Mouse (Mus musculus) limb, embryonic 10.5 days (tissue): Measurements from ENCODE around the gene Ppp1r10. TPM values are rescaled to one million over a fixed set of nuclear protein-coding genes. Genes with fewer than 3 reads are reported as not detected.

Experiments used
- DNase-seq: peaks from one replicate; pipeline ENCODE4 v3.0.0-alpha.2; 2017; ENCODE audit warnings: low spot score
- H3K27ac ChIP-seq: fragments of 300-500 bp; sonication (generic); 2 replicates; pipeline ENCODE4 v1.5.1; 2016; ENCODE audit warnings: mild to moderate bottlenecking
- H3K27me3 ChIP-seq: fragments of 300-500 bp; sonication (generic); 2 replicates; pipeline ENCODE4 v1.6.1; 2016; ENCODE audit warnings: low read depth, mild to moderate bottlenecking; ENCODE audit not compliant: poor library complexity, severe bottlenecking
- H3K36me3 ChIP-seq: fragments of 300-500 bp; sonication (generic); 2 replicates; pipeline ENCODE4 v1.6.1; 2016; ENCODE audit warnings: mild to moderate bottlenecking, moderate library complexity
- H3K4me1 ChIP-seq: fragments of 300-500 bp; sonication (generic); 2 replicates; pipeline ENCODE4 v1.6.1; 2016
- H3K4me3 ChIP-seq: fragments of 300-500 bp; sonication (generic); 2 replicates; pipeline ENCODE4 v1.5.1; 2016; ENCODE audit warnings: mild to moderate bottlenecking, moderate library complexity
- H3K9me3 ChIP-seq: fragments of 300-500 bp; sonication (generic); replicated peaks from 2 replicates; pipeline ENCODE4 v1.6.1; 2016; ENCODE audit warnings: mild to moderate bottlenecking
- WGBS: fragments of 180-500 bp; shearing (Covaris S2); methylation state at CpG from one replicate; pipeline ENCODE4 v1.1.7; 2016; 5-methylcytosine and 5-hydroxymethylcytosine counted together
- polyA plus RNA-seq: library from polyadenylated mRNA; unstranded; fragments of >200 nt; fragmentation: Nextera tagmentation; extraction: Ambion mirVana; gene quantifications from 2 replicates; pipeline ENCODE4 v1.2.1, GENCODE M21; 2016

Gene Ppp1r10
- polyA plus RNA-seq, 1 experiment from 2014 or later, result 63.4 TPM

GRCm38 (mm10) chr17:35879245-35880057 is 36.8 kb upstream of the Ppp1r10 start, which contains the start of gene Dhx16:
Gene Dhx16 (plus strand): TSS chr17:35879819.
- peak; percentile 98 for DNase-seq
- H3K4me3 ChIP-seq, result peak within 1 kb of the TSS; percentile 98
- no peaks in the 10 kb centered on the region for H3K27me3 ChIP-seq
- WGBS, result 6% methylated on average over 66 of the region's 66 CpGs
- H3K9me3 ChIP-seq, result no peaks in the 10 kb centered on the region
- H3K4me1 ChIP-seq, result peaks cover 12% of the 10 kb centered on the region
- peak within 1 kb of the TSS; percentile 86 for H3K27ac ChIP-seq
- H3K36me3 ChIP-seq, result peaks cover 58% of the 10 kb centered on the region

GRCm38 (mm10) chr17:35882924-35883323 is 33.3 kb upstream of the Ppp1r10 start:
- Histone ChIP-seq H3K36me3 (peaks cover 68% of the 10 kb centered on the region), H3K9me3 (no peaks in the 10 kb centered on the region), H3K27ac (no peak overlapping the region), H3K4me1 (peaks cover 12% of the 10 kb centered on the region), H3K27me3 (no peaks in the 10 kb centered on the region), H3K4me3 (no peak overlapping the region)
- WGBS, result 91% methylated on average over 17 of the region's 17 CpGs
- no peak for DNase-seq

- no peak overlapping the region for H3K27ac ChIP-seq
- no peak overlapping the region for H3K4me3 ChIP-seq
- no peak for DNase-seq
- H3K27me3 ChIP-seq, result no peaks in the 10 kb centered on the region
- H3K36me3 ChIP-seq, result peaks cover 77% of the 10 kb centered on the region
- WGBS, result 96% methylated on average over 14 of the region's 14 CpGs
- H3K4me1 ChIP-seq, result peaks cover 12% of the 10 kb centered on the region
- no peaks in the 10 kb centered on the region for H3K9me3 ChIP-seq
Observed at GRCm38 (mm10) chr17:35883777-35884176, 32.5 kb upstream of the Ppp1r10 start.

GRCm38 (mm10) chr17:35887725-35888124 is 28.5 kb upstream of the Ppp1r10 start:
- no peak overlapping the region for H3K27ac ChIP-seq
- peaks cover 100% of the 10 kb centered on the region for H3K36me3 ChIP-seq
- no peak overlapping the region for H3K4me3 ChIP-seq

DNA sequence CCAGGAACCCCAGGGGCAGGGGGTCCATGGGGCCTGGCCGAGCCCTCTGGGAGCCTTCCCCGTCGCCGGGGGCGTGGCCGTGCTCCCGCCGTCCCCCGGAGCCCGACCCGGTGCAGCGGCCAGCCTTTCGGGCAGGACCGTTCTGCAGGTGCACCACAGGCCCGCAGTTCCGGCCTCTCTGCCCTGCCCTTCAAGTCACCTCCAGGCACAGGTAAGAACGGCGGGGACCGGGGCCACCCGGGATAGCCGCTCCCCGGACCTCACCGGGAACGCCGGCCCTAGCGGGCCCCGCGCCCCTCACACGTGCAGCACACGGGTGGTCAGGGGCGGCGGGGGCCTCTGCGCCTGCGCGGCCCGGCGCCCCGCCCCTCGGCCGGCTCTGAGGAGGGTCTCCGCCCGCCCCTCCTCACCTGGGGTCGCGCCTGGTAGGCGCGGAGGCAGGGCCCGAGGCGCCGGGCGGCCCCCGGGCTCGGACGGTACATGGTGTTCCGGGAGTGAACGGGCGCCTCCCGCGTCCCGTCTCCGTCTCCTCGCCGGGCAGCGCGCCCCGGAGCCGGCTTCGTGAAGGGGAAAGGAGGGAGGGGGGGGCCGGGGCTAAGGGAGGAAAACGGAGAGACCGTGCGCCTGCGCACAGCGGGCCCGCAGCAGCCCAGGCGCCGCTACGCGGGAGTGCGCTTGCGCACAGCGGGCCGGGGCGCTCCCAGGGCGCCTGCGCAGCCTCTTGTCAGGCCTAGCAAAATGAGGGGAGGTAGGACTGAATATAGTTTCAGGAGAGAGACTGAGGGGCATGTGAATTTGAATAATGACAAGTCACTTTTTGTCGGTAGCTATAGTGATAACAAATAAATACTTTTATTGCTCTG is 19.2 kb upstream of the Ppp1r10 start, which contains the start of gene 2310061I04Rik:
2310061I04Rik (minus strand) TSS at position 651 of the 863 bp plus-strand sequence.
- H3K4me3 ChIP-seq, result peak within 1 kb of the TSS; percentile 90
- peak within 1 kb of the TSS; percentile 96 for H3K27ac ChIP-seq
- H3K9me3 ChIP-seq, result no peaks in the 10 kb centered on the region
- peak; percentile 94 for DNase-seq
- H3K36me3 ChIP-seq, result peaks cover 78% of the 10 kb centered on the region
- WGBS, result under 1% methylated on average over 82 of the region's 86 CpGs
- peaks cover 26% of the 10 kb centered on the region for H3K4me1 ChIP-seq
- H3K27me3 ChIP-seq, result no peaks in the 10 kb centered on the region

More at GRCm38 (mm10) chr17:35887725-35888124, 28.5 kb upstream of the Ppp1r10 start:
- no peaks in the 10 kb centered on the region for H3K4me1 ChIP-seq
- no peaks in the 10 kb centered on the region for H3K27me3 ChIP-seq
- DNase-seq, result no peak
- 89% methylated on average over 10 of the region's 17 CpGs for WGBS
- no peaks in the 10 kb centered on the region for H3K9me3 ChIP-seq

DNA sequence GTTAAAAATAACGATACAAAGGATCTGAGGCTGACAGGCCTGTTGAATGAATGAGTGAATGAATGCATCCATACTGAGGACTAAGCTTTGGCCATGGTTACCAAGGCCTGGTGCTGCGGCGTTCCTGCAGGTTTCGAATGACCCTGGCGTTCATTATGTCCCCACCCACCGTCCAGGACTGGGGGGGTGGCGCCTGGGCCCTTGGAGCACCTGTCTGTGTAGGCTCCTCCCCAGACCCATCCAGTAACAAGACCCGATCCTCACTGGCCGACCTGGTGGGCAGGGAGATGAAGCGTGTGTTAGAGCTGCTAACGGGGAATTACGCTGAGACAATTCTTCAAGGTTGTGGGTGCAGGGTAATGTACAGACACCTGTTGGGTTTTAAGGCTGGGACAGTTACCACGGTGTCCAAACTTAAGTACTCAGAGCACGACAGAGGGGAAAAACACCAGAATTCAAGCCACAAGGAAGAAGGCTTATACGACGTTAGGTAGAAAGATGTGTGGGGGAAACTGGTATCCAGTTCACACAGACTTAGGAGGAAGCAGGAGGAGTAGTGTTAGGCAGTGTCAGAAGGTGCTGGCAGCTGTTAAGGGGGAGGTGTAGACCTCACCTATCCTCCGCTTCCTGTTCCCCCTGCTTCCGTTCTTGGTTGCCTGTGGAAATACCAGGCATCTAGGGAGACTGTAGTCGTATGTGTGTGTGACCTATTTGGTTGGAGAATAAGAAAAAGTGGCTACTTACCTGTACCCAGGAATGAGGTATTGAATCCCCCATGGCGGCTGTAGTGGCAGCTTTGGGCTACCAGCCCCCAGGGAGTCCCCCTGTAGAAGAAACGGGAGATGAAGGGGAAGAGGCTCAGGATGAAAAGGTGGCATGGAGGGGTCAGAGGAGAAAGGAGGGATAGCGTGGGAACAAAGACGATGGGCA is 18.3 kb upstream of the Ppp1r10 start:
- peak overlapping the region; percentile 90 for H3K4me3 ChIP-seq
- peak overlapping the region; percentile 96; the same call in 1 of the 2 replicates for H3K27ac ChIP-seq
- WGBS, result 41% methylated on average over 23 of the region's 23 CpGs
- no peaks in the 10 kb centered on the region for H3K9me3 ChIP-seq
- H3K4me1 ChIP-seq, result peaks cover 26% of the 10 kb centered on the region
- no peaks in the 10 kb centered on the region for H3K27me3 ChIP-seq
- peak; percentile 49 for DNase-seq
- H3K36me3 ChIP-seq, result peaks cover 78% of the 10 kb centered on the region

- peaks cover 22% of the 10 kb centered on the region for H3K4me1 ChIP-seq
- peaks cover 80% of the 10 kb centered on the region for H3K36me3 ChIP-seq
- WGBS, result 90% methylated on average over 3 of the region's 3 CpGs
- H3K4me3 ChIP-seq, result no peak overlapping the region
- H3K9me3 ChIP-seq, result no peaks in the 10 kb centered on the region
- no peak overlapping the region for H3K27ac ChIP-seq
- DNase-seq, result no peak
- no peaks in the 10 kb centered on the region for H3K27me3 ChIP-seq
Observed at GRCm38 (mm10) chr17:35900636-35901035, 15.6 kb upstream of the Ppp1r10 start.

GRCm38 (mm10) chr17:35903343-35903991 is 12.8 kb upstream of the Ppp1r10 start:
- 94% methylated on average over 9 of the region's 9 CpGs for WGBS
- Histone ChIP-seq H3K9me3 (no peaks in the 10 kb centered on the region), H3K27ac (no peak overlapping the region), H3K36me3 (peaks cover 97% of the 10 kb centered on the region), H3K4me3 (no peak overlapping the region), H3K27me3 (no peaks in the 10 kb centered on the region), H3K4me1 (peaks cover 2% of the 10 kb centered on the region)
- no peak for DNase-seq

DNA sequence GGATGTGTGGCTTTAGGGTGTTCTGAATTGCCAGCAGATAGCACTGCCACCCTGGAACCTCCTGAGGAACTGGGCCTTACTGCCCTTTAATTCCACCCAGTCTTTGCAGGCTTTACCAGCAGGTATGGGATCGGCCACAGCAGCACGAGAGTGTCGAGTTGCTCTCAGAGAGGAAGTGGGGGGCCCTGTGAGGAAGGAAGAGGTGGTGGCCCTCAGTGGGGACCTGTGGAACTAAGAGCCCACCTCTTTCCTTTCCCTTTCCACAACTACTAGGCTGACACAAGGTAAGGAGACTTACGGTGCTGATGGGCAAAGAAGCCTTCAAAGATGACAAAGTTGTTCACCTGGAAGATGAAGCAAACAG is 12.3 kb upstream of the Ppp1r10 start:
- DNase-seq, result no peak
- WGBS, result 85% methylated on average over 4 of the region's 4 CpGs
- peaks cover 98% of the 10 kb centered on the region for H3K36me3 ChIP-seq

GRCm38 (mm10) chr17:35905587-35905986 is 10.6 kb upstream of the Ppp1r10 start:
- WGBS, result 98% methylated on average over 1 of the region's 1 CpGs
- H3K36me3 ChIP-seq, result peaks cover 83% of the 10 kb centered on the region
- H3K4me3 ChIP-seq, result no peak overlapping the region
- no peak for DNase-seq
- H3K4me1 ChIP-seq, result peaks cover 16% of the 10 kb centered on the region
- H3K27ac ChIP-seq, result no peak overlapping the region
- no peaks in the 10 kb centered on the region for H3K9me3 ChIP-seq
- no peaks in the 10 kb centered on the region for H3K27me3 ChIP-seq

More for the DNA sequence above, 12.3 kb upstream of the Ppp1r10 start:
- no peak overlapping the region for H3K27ac ChIP-seq
- H3K4me1 ChIP-seq, result peaks cover 7% of the 10 kb centered on the region
- no peaks in the 10 kb centered on the region for H3K9me3 ChIP-seq
- no peaks in the 10 kb centered on the region for H3K27me3 ChIP-seq
- H3K4me3 ChIP-seq, result no peak overlapping the region

- Histone ChIP-seq H3K27ac (no peak overlapping the region), H3K4me1 (peaks cover 16% of the 10 kb centered on the region), H3K9me3 (no peaks in the 10 kb centered on the region), H3K27me3 (no peaks in the 10 kb centered on the region), H3K4me3 (no peak overlapping the region), H3K36me3 (peaks cover 82% of the 10 kb centered on the region)
- WGBS, result 83% methylated on average over 2 of the region's 2 CpGs
- DNase-seq, result no peak
Observed at GRCm38 (mm10) chr17:35907609-35908008, 8.6 kb upstream of the Ppp1r10 start.
